Mouse (Mus musculus) heart, adult 11 months (tissue): Measurements from ENCODE around the gene Mthfd1l.

Experiments
- DNase-seq: peaks from one replicate; pipeline ENCODE4 v3.0.0; 2022

The Mthfd1l gene

GRCm38 (mm10) chr10:3978792-3979488 lies 6.0 kb downstream of the Mthfd1l start:
- DNase-seq: no peak

DNA sequence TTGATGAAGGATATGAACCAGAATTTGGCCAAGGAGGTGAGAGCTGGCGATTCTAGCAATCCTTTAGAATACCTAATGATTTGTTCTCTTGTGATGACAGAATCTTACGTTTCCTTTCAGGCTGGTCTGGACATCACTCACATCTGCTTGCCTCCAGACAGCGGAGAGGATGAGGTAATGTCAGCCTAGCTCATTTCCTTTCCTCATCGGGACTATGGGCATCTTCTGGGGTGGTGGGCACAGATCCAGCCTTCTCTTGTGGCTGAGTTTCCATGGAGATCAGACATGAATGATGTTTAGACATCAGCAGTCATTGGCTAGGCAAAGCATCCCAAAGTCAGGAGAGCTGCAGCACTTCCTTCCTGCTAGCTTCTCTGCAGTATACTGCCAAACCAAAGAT lies 7.3 kb downstream of the Mthfd1l start:
- no peak for DNase-seq

DNA sequence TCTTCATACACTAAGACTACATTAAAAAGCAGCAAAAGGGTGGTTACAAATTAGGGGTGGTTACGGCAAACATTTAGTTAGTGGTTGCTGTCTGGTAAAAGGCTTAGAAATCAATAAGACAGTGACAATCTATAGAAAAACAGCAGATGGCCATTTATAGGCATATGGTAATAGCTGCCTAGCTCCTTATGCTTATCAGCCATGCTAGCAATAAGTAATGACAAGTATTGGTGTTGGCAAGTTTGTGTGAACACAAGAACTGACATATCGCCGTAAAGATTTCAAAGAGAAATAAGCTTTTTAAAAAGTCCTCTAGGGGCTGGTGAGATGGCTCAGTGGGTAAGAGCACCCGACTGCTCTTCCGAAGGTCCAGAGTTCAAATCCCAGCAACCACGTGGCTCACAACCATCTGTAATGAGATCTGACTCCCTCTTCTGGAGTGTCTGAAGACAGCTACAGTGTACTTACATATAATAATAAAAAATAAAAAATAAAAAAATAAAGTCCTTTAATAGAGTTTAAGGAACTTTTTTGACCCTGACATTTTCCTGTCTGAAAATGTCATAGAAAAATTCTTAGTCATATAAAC lies 17.5 kb downstream of the Mthfd1l start:
- DNase-seq: no peak

GRCm38 (mm10) chr10:3993365-3994102 lies 20.6 kb downstream of the Mthfd1l start:
- DNase-seq: no peak

- peak; percentile 75 for DNase-seq
These were observed 22.4 kb downstream of the Mthfd1l start for GRCm38 (mm10) chr10:3995277-3995676.

- peak; percentile 95 for DNase-seq
These were observed 23.4 kb downstream of the Mthfd1l start for GRCm38 (mm10) chr10:3996170-3996876.

DNA sequence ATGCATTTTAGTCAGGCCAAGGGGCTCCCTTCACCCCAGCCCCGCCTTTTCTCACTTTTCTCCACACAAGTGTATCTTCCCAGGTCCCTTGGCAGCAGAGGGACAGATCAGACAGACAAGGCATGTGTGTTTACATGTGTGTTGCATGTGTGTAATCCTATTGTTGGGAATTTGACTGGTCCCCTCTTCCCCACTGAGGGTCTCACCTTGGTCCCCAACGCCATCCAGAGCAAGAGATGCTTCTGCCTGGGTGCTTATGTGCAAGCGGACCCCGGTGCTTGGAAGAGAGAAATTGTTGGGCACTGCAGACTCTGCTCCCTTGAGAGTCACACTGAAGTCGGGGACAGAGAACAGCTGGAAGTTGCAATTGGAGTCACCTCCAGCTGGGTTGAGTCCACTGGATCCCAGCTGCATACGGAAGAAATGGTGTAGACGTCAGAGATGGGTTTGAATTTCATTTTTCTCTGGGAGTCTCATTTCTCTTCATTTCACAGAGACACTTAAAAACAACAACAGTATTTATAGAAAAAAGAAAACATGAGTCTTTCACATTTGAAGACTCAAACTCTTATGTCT lies 25.0 kb downstream of the Mthfd1l start:
- DNase-seq: peak; percentile 90

- DNase-seq: peak; percentile 86
These were observed 29.8 kb downstream of the Mthfd1l start for GRCm38 (mm10) chr10:4002711-4003110.

DNA sequence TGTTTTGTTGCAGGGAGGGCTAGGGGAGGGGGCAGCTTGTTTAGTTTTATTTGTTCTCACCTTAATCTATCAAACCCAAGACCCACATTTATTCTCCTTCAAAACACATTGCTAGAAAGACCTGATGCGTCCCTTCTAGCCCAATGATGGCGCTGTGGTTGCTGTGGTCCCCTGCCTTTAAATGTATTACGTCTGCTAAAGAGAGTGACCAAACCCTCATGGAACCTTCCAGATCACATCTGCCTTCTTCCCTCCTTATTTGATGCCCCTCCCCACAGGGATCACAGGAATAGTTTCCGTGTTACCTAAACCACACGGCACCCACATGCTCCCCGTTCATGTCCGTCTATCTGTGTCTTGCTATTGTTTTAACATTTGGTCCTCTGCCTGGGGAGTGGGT lies 32.3 kb downstream of the Mthfd1l start:
- DNase-seq: no peak

GRCm38 (mm10) chr10:4006296-4007015 lies 33.5 kb downstream of the Mthfd1l start:
- DNase-seq: peak; percentile 87

GRCm38 (mm10) chr10:4022628-4023303 lies 49.8 kb downstream of the Mthfd1l start:
- peak; percentile 73 for DNase-seq

GRCm38 (mm10) chr10:4026616-4027015 lies 53.7 kb downstream of the Mthfd1l start:
- peak; percentile 97 for DNase-seq

GRCm38 (mm10) chr10:4027466-4027865 lies 54.5 kb downstream of the Mthfd1l start:
- no peak for DNase-seq

- peak; percentile 97 for DNase-seq
These were observed 56.0 kb downstream of the Mthfd1l start for GRCm38 (mm10) chr10:4028851-4029442.

DNA sequence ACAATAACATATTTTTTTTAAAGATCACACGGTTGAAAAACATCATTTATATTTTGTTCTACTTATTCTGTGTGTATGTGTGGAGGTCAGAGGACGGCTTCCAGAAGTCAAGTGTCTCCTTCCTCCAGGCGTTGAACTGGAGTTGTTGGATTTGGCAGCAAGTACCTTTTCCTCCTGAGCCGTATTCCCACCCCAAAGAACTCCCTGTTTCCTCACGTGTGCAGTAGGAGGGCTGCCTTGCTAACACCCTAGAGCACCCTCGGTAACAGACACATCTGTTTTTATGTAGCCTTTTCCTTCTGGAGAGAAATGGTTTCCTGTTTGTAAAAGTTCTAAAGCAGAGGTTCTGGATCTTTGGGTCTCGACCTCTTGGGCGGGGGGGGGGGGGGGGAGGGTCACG lies 60.8 kb downstream of the Mthfd1l start:
- peak; percentile 92 for DNase-seq

- DNase-seq: peak; percentile 86
These were observed 63.6 kb downstream of the Mthfd1l start for GRCm38 (mm10) chr10:4036476-4036875.

- DNase-seq: peak; percentile 93
These were observed 64.1 kb downstream of the Mthfd1l start for GRCm38 (mm10) chr10:4037066-4037465.

DNA sequence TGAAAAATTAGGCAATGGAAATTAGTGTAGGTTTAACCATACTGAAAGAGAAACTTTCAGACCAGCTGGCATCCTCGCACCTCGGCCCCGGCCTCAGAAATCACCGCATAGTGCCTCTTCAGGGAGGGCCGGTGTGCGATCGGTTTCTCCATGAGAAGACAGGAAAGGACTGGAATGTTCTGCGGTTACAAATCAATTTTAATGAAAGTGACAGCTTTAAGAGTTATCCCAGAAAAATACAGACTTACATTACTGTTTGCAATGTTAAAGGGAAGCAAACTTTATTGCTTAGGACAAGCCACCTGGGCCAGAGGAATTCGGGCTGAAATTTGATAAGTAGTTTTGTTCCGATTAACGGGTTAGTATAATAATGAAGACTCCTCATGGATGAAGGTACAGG lies 65.7 kb downstream of the Mthfd1l start:
- DNase-seq: peak; percentile 55

GRCm38 (mm10) chr10:4041691-4042090 lies 68.8 kb downstream of the Mthfd1l start:
- DNase-seq: peak; percentile 93

DNA sequence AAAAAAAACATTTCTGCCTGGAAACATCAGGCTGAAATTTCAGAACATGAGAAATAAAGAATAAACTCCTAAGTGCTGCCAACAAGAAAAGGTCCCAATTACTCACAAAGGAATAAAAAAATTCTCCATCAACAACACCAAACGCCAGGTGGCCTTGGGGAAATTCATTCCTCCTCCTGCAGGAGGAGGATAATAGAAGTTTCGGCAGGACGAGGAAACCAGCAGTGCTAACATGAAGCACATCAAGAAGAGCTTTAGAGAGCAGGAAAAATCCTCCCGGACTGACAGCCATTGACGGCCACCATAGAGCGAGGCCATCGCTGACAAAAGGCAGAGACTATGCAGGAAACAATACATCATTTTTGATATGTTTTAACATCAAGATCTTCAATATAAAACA lies 71.5 kb downstream of the Mthfd1l start:
- DNase-seq: peak; percentile 53

- peak; percentile 95 for DNase-seq
These were observed 73.6 kb downstream of the Mthfd1l start for GRCm38 (mm10) chr10:4046496-4046895.
